Mouse (Mus musculus): Measurements from ENCODE around the gene Hdgfl2.

DNA sequence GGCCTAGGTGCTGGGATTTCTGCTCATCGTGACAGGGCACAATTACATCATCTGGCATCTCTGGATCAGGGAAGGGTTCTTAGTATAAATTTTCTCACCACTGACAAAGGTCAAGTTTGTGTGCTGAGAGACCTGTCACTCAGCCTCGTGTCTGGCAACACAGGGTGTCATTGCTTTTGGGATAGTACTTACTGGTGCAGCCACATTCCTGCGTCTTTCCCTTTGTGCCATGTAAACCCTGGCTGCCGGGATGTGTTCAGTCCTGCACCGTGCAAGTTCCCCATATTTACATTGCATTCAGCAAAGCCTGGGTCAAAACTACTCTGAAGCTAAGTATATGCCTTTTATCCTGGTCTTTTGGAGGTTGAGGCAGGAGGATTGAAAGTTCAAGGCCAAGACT, 28.1 kb upstream of the Hdgfl2 start:
- no peak for TF ChIP-seq CTCF (IDR thresholded peaks at IDR 0.05; ENCODE audit: low read depth)
- TF ChIP-seq EP300 (optimal IDR thresholded peaks at IDR 0.05) = peak; percentile 35

Data from stomach, postnatal 0 days (tissue).